ENCODE assay signal across 7 mouse cellular contexts in the genomic region with DNA sequence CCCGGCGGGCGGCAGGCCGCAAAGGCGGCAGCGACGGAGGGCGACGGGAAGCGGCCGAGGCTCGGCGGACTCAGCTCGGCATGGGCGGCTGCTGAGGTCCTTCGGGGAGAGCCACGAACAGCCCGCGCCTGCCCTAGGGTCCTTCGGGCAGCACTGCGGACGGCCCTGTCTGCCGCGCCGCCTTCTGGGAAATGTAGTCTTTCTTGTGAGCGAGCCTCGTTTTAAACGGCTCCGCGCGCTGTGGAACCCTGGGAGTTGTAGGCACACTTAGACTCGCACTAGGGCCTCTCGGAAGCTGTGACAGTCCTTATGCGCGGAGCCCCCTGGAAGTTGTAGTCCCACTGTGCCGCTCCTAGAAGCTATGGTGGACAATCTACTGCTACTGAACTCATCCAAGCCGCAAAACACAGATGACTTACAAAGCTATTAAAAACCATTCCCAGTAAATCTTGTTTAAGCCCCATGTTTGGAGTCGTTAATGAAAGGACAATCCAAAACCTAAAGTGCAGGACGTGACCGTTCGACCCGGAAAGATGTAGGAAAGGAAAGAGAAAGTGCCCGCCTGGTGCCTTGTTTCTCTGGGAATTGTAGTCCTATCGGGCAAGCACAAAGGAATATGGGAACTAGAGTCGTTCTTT. TPM values are rescaled to one million over a fixed set of nuclear protein-coding genes. Genes with fewer than 3 reads are reported as not detected.
DNase-seq lines count a peak whose midpoint lies in the region; ATAC-seq lines count a peak whose summit lies in the region.

Gene Ncln, minus strand, starts transcription at position 129 of the 638 bp plus-strand sequence.

- H3K4me2 ChIP-seq in intestine, embryonic 15.5 days (replicated peaks) = peak within 1 kb of the TSS; percentile 91

- H3K9me3 ChIP-seq in intestine, embryonic 15.5 days = no peaks in the 10 kb centered on the region
- H3K9me3 ChIP-seq in midbrain, embryonic 10.5 days (replicated peaks) = no peaks in the 10 kb centered on the region

- H3K36me3 ChIP-seq in intestine, embryonic 15.5 days = peaks cover 18% of the 10 kb centered on the region
- H3K36me3 ChIP-seq in midbrain, embryonic 10.5 days = peaks cover 28% of the 10 kb centered on the region

- intact Hi-C loops in gastrocnemius, postnatal 36 days (cut with DNase I) = loop anchor here (5.0 kb wide), 1 partner anchor 106 kb away; the partner anchor contains the start of gene Tle6
- intact Hi-C loops in left cerebral cortex, postnatal 25 days (cut with DNase I) = no loop called here

- H3K4me3 ChIP-seq in intestine, embryonic 15.5 days (replicated peaks) = peak within 1 kb of the TSS; percentile 89
- peak within 1 kb of the TSS; percentile 65 for H3K4me3 ChIP-seq in midbrain, embryonic 10.5 days

- no peaks in the 10 kb centered on the region for H3K27me3 ChIP-seq in intestine, embryonic 15.5 days (replicated peaks)
- H3K27me3 ChIP-seq in midbrain, embryonic 10.5 days (ENCODE audit: low read depth, poor library complexity, severe bottlenecking) = no peaks in the 10 kb centered on the region

- peaks cover 23% of the 10 kb centered on the region for H3K4me1 ChIP-seq in intestine, embryonic 15.5 days (replicated peaks)
- peaks cover 45% of the 10 kb centered on the region for H3K4me1 ChIP-seq in midbrain, embryonic 10.5 days

- H3K27ac ChIP-seq in intestine, embryonic 15.5 days = peak within 1 kb of the TSS; percentile 76
- H3K27ac ChIP-seq in midbrain, embryonic 10.5 days (replicated peaks) = peak within 1 kb of the TSS; percentile 90

- ATAC-seq in intestine, embryonic 15.5 days = peak; percentile 96

- WGBS in intestine, embryonic 15.5 days = under 1% methylated on average over 43 of the region's 45 CpGs
- under 1% methylated on average over 45 of the region's 45 CpGs for WGBS in midbrain, embryonic 10.5 days

- H3K9ac ChIP-seq in intestine, embryonic 15.5 days = peak within 1 kb of the TSS; percentile 84

- peak; percentile 98 for DNase-seq in adrenal gland, adult 2 months
- peak; percentile 98 for DNase-seq in embryo, embryonic 11.5 days (ENCODE audit: low read depth, low spot score)
- DNase-seq in gastrocnemius, postnatal 36 days = peak; percentile 95 to 96
- peak; percentile 99 to 100 for DNase-seq in left cerebral cortex, postnatal 25 days (ENCODE audit: low spot score in 2 of 2)
- DNase-seq in midbrain, embryonic 10.5 days (ENCODE audit: low spot score) = peak; percentile 98
- DNase-seq in right cerebral cortex, postnatal 4 days = peak; percentile 96

RNA-seq across cellular contexts. Expression of gene Ncln, which starts in this region (rescaled TPM):
- 100 to 1,000 TPM; 111 to 123 TPM for total RNA-seq in adrenal gland, adult 2 months (2021)
- 562 and 856 TPM in 2 replicates for polyA plus RNA-seq in adrenal gland, adult 2 months (2012; rRNA removed)
- 10 to 100 TPM; 42.1 to 44.9 TPM for total RNA-seq in gastrocnemius, postnatal 36 days (2021)
- polyA plus RNA-seq in intestine, embryonic 15.5 days (2015; fragmentation: Nextera tagmentation; extraction: Ambion mirVana) = 98.5 and 118 TPM in 2 replicates
- 10 to 100 TPM; 76.4 to 77.0 TPM for total RNA-seq in left cerebral cortex, postnatal 25 days (2021)
- 84.5 and 87.5 TPM in 2 replicates for polyA plus RNA-seq in midbrain, embryonic 10.5 days (2016; fragmentation: Nextera tagmentation; extraction: Ambion mirVana)

Comparison
In these comparisons a context has a peak if more than half of its experiments do, and no peak if none do; other contexts are left out.
1. Peak in every context shown above with its lines: DNase-seq, ATAC-seq, H3K4me3 ChIP-seq and H3K27ac ChIP-seq.